ENCODE assay signal across 9 mouse cellular contexts in genomic region chr19:5608707-5609106, GRCm38 (mm10). TPM values are rescaled to one million over a fixed set of nuclear protein-coding genes. Genes with fewer than 3 reads are reported as not detected.
A peak's percentile ranks its signal among the peaks of the same experiment; 100 is the strongest.
DNase-seq lines count a peak whose midpoint lies in the region; ATAC-seq and TF ChIP-seq lines count a peak whose summit lies in the region.
"Had no signal": no experiment of that assay in that cellular context is flagged by ENCODE, and none has a peak within 500 bp of the region (broad histone marks: within the 10 kb centered on the region; RNA-seq: fewer than 3 reads in every experiment).

No protein-coding gene starts in this region.

- H3K27me3 ChIP-seq in heart, embryonic 14.5 days (ENCODE audit: control insufficient read depth, insufficient read depth, low read length), result 0 out of 2 replicates have a peak, but pooled peaks cover 3% of the 10 kb centered on the region
- no peaks in the 10 kb centered on the region for H3K27me3 ChIP-seq in hindbrain, embryonic 12.5 days
- no peaks in the 10 kb centered on the region for H3K27me3 ChIP-seq in midbrain, embryonic 13.5 days
- H3K27me3 ChIP-seq: Patski had no signal

- peak overlapping the region; percentile 82 for H3K9ac ChIP-seq in heart, embryonic 14.5 days (ENCODE audit: low read length)
- peak overlapping the region; percentile 78 for H3K9ac ChIP-seq in hindbrain, embryonic 12.5 days
- peak overlapping the region; percentile 82 for H3K9ac ChIP-seq in midbrain, embryonic 13.5 days (replicated peaks)

- TF ChIP-seq POLR2A in cortical plate, adult 2 months (IDR thresholded peaks at IDR 0.05; ENCODE audit: extremely low read depth, insufficient read depth, low read length), result no peak

- no peak for ATAC-seq in heart, embryonic 14.5 days (ENCODE audit: insufficient number of reproducible peaks, insufficient read depth, low FRiP score, low read depth)
- no peak for ATAC-seq in hindbrain, embryonic 12.5 days (ENCODE audit: low FRiP score)
- no peak for ATAC-seq in midbrain, embryonic 13.5 days

- H3K9me3 ChIP-seq in heart, embryonic 14.5 days (ENCODE audit: control insufficient read depth, low read length), result no peaks in the 10 kb centered on the region
- no peaks in the 10 kb centered on the region for H3K9me3 ChIP-seq in hindbrain, embryonic 12.5 days (replicated peaks)
- no peaks in the 10 kb centered on the region for H3K9me3 ChIP-seq in midbrain, embryonic 13.5 days

- peak overlapping the region; percentile 67 for H3K4me2 ChIP-seq in heart, embryonic 14.5 days (ENCODE audit: low read length)
- H3K4me2 ChIP-seq in hindbrain, embryonic 12.5 days (replicated peaks), result peak overlapping the region; percentile 72
- peak overlapping the region; percentile 77 for H3K4me2 ChIP-seq in midbrain, embryonic 13.5 days (replicated peaks)

- DNase-seq in heart, postnatal 25 days (ENCODE audit: low spot score), result no peak
- DNase-seq in right cerebral cortex, adult 2 months (ENCODE audit: low spot score in 2 of 2), result no peak
- DNase-seq in spleen, postnatal 10 days (ENCODE audit: low spot score in 2 of 2), result no peak
- DNase-seq in retina, embryonic 14.5 days (ENCODE audit: low spot score), result no peak

- WGBS in heart, embryonic 14.5 days, result 94% methylated on average over 13 of the region's 13 CpGs
- WGBS in hindbrain, embryonic 12.5 days, result 92% methylated on average over 13 of the region's 13 CpGs
- 98% methylated on average over 13 of the region's 13 CpGs for WGBS in midbrain, embryonic 13.5 days

- TF ChIP-seq CTCF in cortical plate, adult 2 months (IDR thresholded peaks at IDR 0.05; ENCODE audit: extremely low read depth, insufficient read depth, low read length), result no peak

- intact Hi-C loops in heart, postnatal 25 days (cut with DNase I), result no loop called here

- H3K4me1 ChIP-seq in heart, embryonic 14.5 days (ENCODE audit: control insufficient read depth in 2 of 2, insufficient read depth in 2 of 2, low read length in 2 of 2), result peaks cover 14 to 20% of the 10 kb centered on the region in 2 experiments
- H3K4me1 ChIP-seq in cortical plate, adult 2 months (ENCODE audit: control insufficient read depth, insufficient read depth, low read length), result peaks cover 3% of the 10 kb centered on the region; the same call in 1 of the 2 replicates
- H3K4me1 ChIP-seq in hindbrain, embryonic 12.5 days, result peaks cover 29% of the 10 kb centered on the region
- H3K4me1 ChIP-seq in midbrain, embryonic 13.5 days (replicated peaks), result peaks cover 28% of the 10 kb centered on the region

- peaks cover 54% of the 10 kb centered on the region for H3K36me3 ChIP-seq in heart, embryonic 14.5 days (ENCODE audit: control insufficient read depth, insufficient read depth, low read length)
- H3K36me3 ChIP-seq in hindbrain, embryonic 12.5 days, result peaks cover 53% of the 10 kb centered on the region
- peaks cover 50% of the 10 kb centered on the region for H3K36me3 ChIP-seq in midbrain, embryonic 13.5 days

- no peak overlapping the region for H3K27ac ChIP-seq in heart, embryonic 14.5 days (replicated peaks in 1 of 2; ENCODE audit: control insufficient read depth in 1 of 2, insufficient read depth in 1 of 2, low read depth in 2 of 2, low read length in 2 of 2)
- H3K27ac ChIP-seq in cortical plate, adult 2 months (ENCODE audit: insufficient read depth, low read length), result no peak overlapping the region
- H3K27ac ChIP-seq in hindbrain, embryonic 12.5 days, result peak overlapping the region; percentile 98
- peak overlapping the region; percentile 97; the same call in 1 of the 2 replicates for H3K27ac ChIP-seq in midbrain, embryonic 13.5 days

- peak overlapping the region; percentile 65 to 87; a peak in 2 of 4 replicates for H3K4me3 ChIP-seq in heart, embryonic 14.5 days (ENCODE audit: control insufficient read depth in 1 of 2, insufficient read depth in 1 of 2, low read depth in 1 of 2, low read length in 2 of 2)
- H3K4me3 ChIP-seq in cortical plate, adult 2 months (ENCODE audit: insufficient read depth, low read length), result peak overlapping the region; percentile 99
- H3K4me3 ChIP-seq in hindbrain, embryonic 12.5 days, result peak overlapping the region; percentile 70
- H3K4me3 ChIP-seq in midbrain, embryonic 13.5 days (replicated peaks), result peak overlapping the region; percentile 63

RNA-seq across cellular contexts. Expression of gene Kat5, which starts 1.3 kb away (rescaled TPM):
- 19.7 and 20.0 TPM in 2 replicates for polyA plus RNA-seq in heart, embryonic 14.5 days (2014; fragmentation: Nextera tagmentation; extraction: Ambion mirVana)
- total RNA-seq in heart, postnatal 25 days (2021), result 10 to 100 TPM; 24.8 to 26.5 TPM
- 111 and 115 TPM in 2 replicates for polyA plus RNA-seq in cortical plate, adult 2 months (2012; rRNA removed)
- 73.2 and 76.5 TPM in 2 replicates for polyA plus RNA-seq in hindbrain, embryonic 12.5 days (2016; fragmentation: Nextera tagmentation; extraction: Ambion mirVana)
- 82.3 and 89.3 TPM in 2 replicates for polyA plus RNA-seq in midbrain, embryonic 13.5 days (2015; fragmentation: Nextera tagmentation; extraction: Ambion mirVana)

RNA-seq across cellular contexts. Expression of gene Rnaseh2c, which starts 7.0 kb away (rescaled TPM):
- 68.8 and 78.5 TPM in 2 replicates for polyA plus RNA-seq in heart, embryonic 14.5 days (2014; fragmentation: Nextera tagmentation; extraction: Ambion mirVana)
- 10 to 100 TPM; 43.7 to 49.7 TPM for total RNA-seq in heart, postnatal 25 days (2021)
- polyA plus RNA-seq in cortical plate, adult 2 months (2012; rRNA removed), result 50.2 and 61.3 TPM in 2 replicates
- 114 and 126 TPM in 2 replicates for polyA plus RNA-seq in hindbrain, embryonic 12.5 days (2016; fragmentation: Nextera tagmentation; extraction: Ambion mirVana)
- polyA plus RNA-seq in midbrain, embryonic 13.5 days (2015; fragmentation: Nextera tagmentation; extraction: Ambion mirVana), result 91.3 and 98.9 TPM in 2 replicates

RNA-seq across cellular contexts. Expression of gene Rela, which starts 28.6 kb away (rescaled TPM):
- 35.1 and 36.9 TPM in 2 replicates for polyA plus RNA-seq in heart, embryonic 14.5 days (2014; fragmentation: Nextera tagmentation; extraction: Ambion mirVana)
- total RNA-seq in heart, postnatal 25 days (2021), result 10 to 100 TPM; 22.7 to 29.9 TPM
- 30.9 and 32.5 TPM in 2 replicates for polyA plus RNA-seq in cortical plate, adult 2 months (2012; rRNA removed)
- polyA plus RNA-seq in hindbrain, embryonic 12.5 days (2016; fragmentation: Nextera tagmentation; extraction: Ambion mirVana), result 38.4 and 41.5 TPM in 2 replicates
- polyA plus RNA-seq in midbrain, embryonic 13.5 days (2015; fragmentation: Nextera tagmentation; extraction: Ambion mirVana), result 30.9 and 35.4 TPM in 2 replicates

RNA-seq across cellular contexts. Expression of gene Ap5b1, which starts 40.9 kb away (rescaled TPM):
- polyA plus RNA-seq in heart, embryonic 14.5 days (2014; fragmentation: Nextera tagmentation; extraction: Ambion mirVana), result 2.5 and 3.0 TPM in 2 replicates
- total RNA-seq in heart, postnatal 25 days (2021), result 1 to 10 TPM; 3.0 to 3.2 TPM
- polyA plus RNA-seq in cortical plate, adult 2 months (2012; rRNA removed), result 3.2 and 3.3 TPM in 2 replicates
- polyA plus RNA-seq in hindbrain, embryonic 12.5 days (2016; fragmentation: Nextera tagmentation; extraction: Ambion mirVana), result 2.6 and 3.2 TPM in 2 replicates
- polyA plus RNA-seq in midbrain, embryonic 13.5 days (2015; fragmentation: Nextera tagmentation; extraction: Ambion mirVana), result 2.0 and 2.3 TPM in 2 replicates

RNA-seq across cellular contexts. Expression of gene Ovol1, which starts 48.3 kb away (rescaled TPM):
- polyA plus RNA-seq in heart, embryonic 14.5 days (2014; fragmentation: Nextera tagmentation; extraction: Ambion mirVana), result 0.09 TPM in 1 of 2 replicates, not detected in the other
- total RNA-seq in heart, postnatal 25 days (2021), result not detected
- polyA plus RNA-seq in cortical plate, adult 2 months (2012; rRNA removed), result 0.02 and 0.04 TPM in 2 replicates
- polyA plus RNA-seq in hindbrain, embryonic 12.5 days (2016; fragmentation: Nextera tagmentation; extraction: Ambion mirVana), result 0.18 and 0.19 TPM in 2 replicates
- 0.14 TPM in 1 of 2 replicates, not detected in the other for polyA plus RNA-seq in midbrain, embryonic 13.5 days (2015; fragmentation: Nextera tagmentation; extraction: Ambion mirVana)

Comparison
In these comparisons a context has a peak if more than half of its experiments do, and no peak if none do; other contexts are left out.
1. H3K27ac ChIP-seq: peak in hindbrain, embryonic 12.5 days (single experiment) and midbrain, embryonic 13.5 days (single experiment); none in heart, embryonic 14.5 days (0 of 2) and cortical plate, adult 2 months (single experiment).
2. Peak in every context shown above with its lines, with median percentiles within 50 percentile points of each other: H3K4me2 ChIP-seq, H3K4me3 ChIP-seq and H3K9ac ChIP-seq.